Mouse (Mus musculus): Measurements from ENCODE around the gene Mybphl. TPM values are rescaled to one million over a fixed set of nuclear protein-coding genes. Genes with fewer than 3 reads are reported as not detected.

Gene Mybphl
- total and polyA plus RNA-seq, 2 experiments from 2014 or later, result 0.11 TPM; not detected in 1

DNA sequence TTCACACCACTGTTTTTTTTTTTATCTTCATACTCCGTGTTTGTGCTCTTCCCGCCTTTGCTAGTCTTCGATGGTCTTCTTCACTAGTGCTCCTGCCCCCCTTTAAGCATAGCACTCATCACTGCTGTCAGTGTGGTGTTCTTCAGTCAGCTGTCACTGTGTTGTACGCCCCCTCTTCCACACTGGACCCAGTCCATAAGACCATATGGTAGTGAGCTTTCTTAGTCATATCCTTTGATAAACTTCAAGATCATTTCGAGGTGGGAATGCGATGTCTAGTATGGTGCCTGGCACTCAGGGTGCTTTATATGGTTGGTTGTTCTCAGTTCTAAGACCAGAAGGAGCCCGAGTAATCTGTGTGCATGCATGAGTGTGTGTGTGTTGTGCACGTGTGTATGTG, 37.4 kb upstream of the Mybphl start:
- peaks cover 14% of the 10 kb centered on the region for H3K36me3 ChIP-seq (ENCODE audit: insufficient read depth, low read length)
- no peak for ATAC-seq
- H3K4me1 ChIP-seq (ENCODE audit: insufficient read depth, low read length), result no peaks in the 10 kb centered on the region
- H3K4me3 ChIP-seq (ENCODE audit: low read length), result no peak overlapping the region
- H3K9ac ChIP-seq (replicated peaks; ENCODE audit: low read length), result no peak overlapping the region
- 78% methylated on average over 8 of the region's 8 CpGs for WGBS
- H3K27ac ChIP-seq, result no peak overlapping the region
- H3K27me3 ChIP-seq (ENCODE audit: insufficient read depth, low read length), result no peaks in the 10 kb centered on the region
- H3K9me3 ChIP-seq (ENCODE audit: low read length), result no peaks in the 10 kb centered on the region
- TF ChIP-seq CTCF (IDR thresholded peaks at IDR 0.05; ENCODE audit: low read depth), result no peak
- no peak for DNase-seq (ENCODE audit: low spot score)
- H3K4me2 ChIP-seq (ENCODE audit: low read depth, low read length), result no peak overlapping the region

- no peak for TF ChIP-seq CTCF (IDR thresholded peaks at IDR 0.05; ENCODE audit: low read depth)
- no peak overlapping the region for H3K4me3 ChIP-seq (ENCODE audit: low read length)
- DNase-seq (ENCODE audit: low spot score), result peak; percentile 46
- H3K9me3 ChIP-seq (ENCODE audit: low read length), result no peaks in the 10 kb centered on the region
- 43% methylated on average over 3 of the region's 3 CpGs for WGBS
- H3K27ac ChIP-seq, result peak overlapping the region; percentile 46
- no peak overlapping the region for H3K4me2 ChIP-seq (ENCODE audit: low read depth, low read length)
- H3K4me1 ChIP-seq (ENCODE audit: insufficient read depth, low read length), result no peaks in the 10 kb centered on the region
- peaks cover 19% of the 10 kb centered on the region for H3K36me3 ChIP-seq (ENCODE audit: insufficient read depth, low read length)
- ATAC-seq, result peak; percentile 63
- no peak overlapping the region for H3K9ac ChIP-seq (replicated peaks; ENCODE audit: low read length)
- no peaks in the 10 kb centered on the region for H3K27me3 ChIP-seq (ENCODE audit: insufficient read depth, low read length)
Observed at GRCm38 (mm10) chr3:108327916-108328315, 36.8 kb upstream of the Mybphl start.

- peak overlapping the region; percentile 46 for H3K27ac ChIP-seq
- no peaks in the 10 kb centered on the region for H3K9me3 ChIP-seq (ENCODE audit: low read length)
- peaks cover 19% of the 10 kb centered on the region for H3K36me3 ChIP-seq (ENCODE audit: insufficient read depth, low read length)
- TF ChIP-seq CTCF (IDR thresholded peaks at IDR 0.05; ENCODE audit: low read depth), result peak; percentile 24; the same call in 1 of the 2 replicates
- ATAC-seq (peak; percentile 89), DNase-seq (ENCODE audit: low spot score) (peak; percentile 77)
- no peak overlapping the region for H3K4me2 ChIP-seq (ENCODE audit: low read depth, low read length)
- no peak overlapping the region for H3K4me3 ChIP-seq (ENCODE audit: low read length)
- H3K4me1 ChIP-seq (ENCODE audit: insufficient read depth, low read length), result no peaks in the 10 kb centered on the region
- no peak overlapping the region for H3K9ac ChIP-seq (replicated peaks; ENCODE audit: low read length)
- no peaks in the 10 kb centered on the region for H3K27me3 ChIP-seq (ENCODE audit: insufficient read depth, low read length)
- 25% methylated on average over 9 of the region's 9 CpGs for WGBS
Observed at GRCm38 (mm10) chr3:108328441-108328841, 36.3 kb upstream of the Mybphl start.

GRCm38 (mm10) chr3:108330812-108331211, 33.9 kb upstream of the Mybphl start:
- no peak for TF ChIP-seq CTCF (IDR thresholded peaks at IDR 0.05; ENCODE audit: low read depth)
- ATAC-seq (no peak), DNase-seq (ENCODE audit: low spot score) (no peak)
- no peak overlapping the region for H3K9ac ChIP-seq (replicated peaks; ENCODE audit: low read length)
- peaks cover 30% of the 10 kb centered on the region for H3K36me3 ChIP-seq (ENCODE audit: insufficient read depth, low read length)
- no peak overlapping the region for H3K4me3 ChIP-seq (ENCODE audit: low read length)
- no peak overlapping the region for H3K27ac ChIP-seq
- WGBS, result 93% methylated on average over 6 of the region's 6 CpGs
- no peaks in the 10 kb centered on the region for H3K9me3 ChIP-seq (ENCODE audit: low read length)
- no peak overlapping the region for H3K4me2 ChIP-seq (ENCODE audit: low read depth, low read length)
- no peaks in the 10 kb centered on the region for H3K4me1 ChIP-seq (ENCODE audit: insufficient read depth, low read length)
- H3K27me3 ChIP-seq (ENCODE audit: insufficient read depth, low read length), result no peaks in the 10 kb centered on the region

GRCm38 (mm10) chr3:108336878-108337277, 27.8 kb upstream of the Mybphl start:
- Histone ChIP-seq H3K36me3 (ENCODE audit: insufficient read depth, low read length) (peaks cover 55% of the 10 kb centered on the region), H3K9ac (replicated peaks; ENCODE audit: low read length) (no peak overlapping the region), H3K27me3 (ENCODE audit: insufficient read depth, low read length) (no peaks in the 10 kb centered on the region), H3K27ac (no peak overlapping the region), H3K4me2 (ENCODE audit: low read depth, low read length) (no peak overlapping the region), H3K9me3 (ENCODE audit: low read length) (no peaks in the 10 kb centered on the region), H3K4me1 (ENCODE audit: insufficient read depth, low read length) (no peaks in the 10 kb centered on the region), H3K4me3 (ENCODE audit: low read length) (no peak overlapping the region)
- TF ChIP-seq CTCF (IDR thresholded peaks at IDR 0.05; ENCODE audit: low read depth), result no peak
- ATAC-seq (no peak), DNase-seq (ENCODE audit: low spot score) (no peak)
- 95% methylated on average over 5 of the region's 5 CpGs for WGBS

DNA sequence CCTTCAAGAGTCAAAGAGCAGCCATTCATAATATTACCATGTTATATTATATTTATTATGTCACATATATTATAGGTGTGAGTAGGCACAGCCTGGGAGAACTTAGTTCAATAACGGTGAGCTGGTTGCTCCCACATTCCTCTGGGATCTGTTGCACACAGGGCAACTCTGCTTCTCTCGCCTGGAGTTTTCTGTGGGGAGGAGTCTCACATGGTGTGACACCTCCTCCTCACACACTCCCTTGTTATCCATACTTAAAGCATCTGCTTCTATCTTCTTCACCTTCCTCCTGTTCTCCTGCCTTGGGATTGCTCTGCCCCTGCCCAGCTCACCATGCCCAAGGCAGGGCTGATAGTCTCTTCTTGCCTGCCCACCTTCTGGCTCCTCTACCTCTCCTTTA, 23.7 kb upstream of the Mybphl start:
- WGBS, result 82% methylated on average over 2 of the region's 2 CpGs
- Histone ChIP-seq H3K27ac (no peak overlapping the region), H3K4me3 (ENCODE audit: low read length) (no peak overlapping the region), H3K4me2 (ENCODE audit: low read depth, low read length) (no peak overlapping the region), H3K9ac (replicated peaks; ENCODE audit: low read length) (no peak overlapping the region), H3K36me3 (ENCODE audit: insufficient read depth, low read length) (peaks cover 58% of the 10 kb centered on the region), H3K9me3 (ENCODE audit: low read length) (no peaks in the 10 kb centered on the region), H3K4me1 (ENCODE audit: insufficient read depth, low read length) (no peaks in the 10 kb centered on the region), H3K27me3 (ENCODE audit: insufficient read depth, low read length) (no peaks in the 10 kb centered on the region)
- no peak for DNase-seq (ENCODE audit: low spot score)
- ATAC-seq, result no peak
- no peak for TF ChIP-seq CTCF (IDR thresholded peaks at IDR 0.05; ENCODE audit: low read depth)

- WGBS, result 78% methylated on average over 7 of the region's 7 CpGs
- H3K36me3 ChIP-seq (ENCODE audit: insufficient read depth, low read length), result peaks cover 69% of the 10 kb centered on the region
- no peaks in the 10 kb centered on the region for H3K9me3 ChIP-seq (ENCODE audit: low read length)
- no peak for DNase-seq (ENCODE audit: low spot score)
- no peak overlapping the region for H3K27ac ChIP-seq
- H3K4me1 ChIP-seq (ENCODE audit: insufficient read depth, low read length), result no peaks in the 10 kb centered on the region
- ATAC-seq, result no peak
- H3K4me3 ChIP-seq (ENCODE audit: low read length), result no peak overlapping the region
- H3K9ac ChIP-seq (replicated peaks; ENCODE audit: low read length), result no peak overlapping the region
- no peak for TF ChIP-seq CTCF (IDR thresholded peaks at IDR 0.05; ENCODE audit: low read depth)
- H3K4me2 ChIP-seq (ENCODE audit: low read depth, low read length), result no peak overlapping the region
- no peaks in the 10 kb centered on the region for H3K27me3 ChIP-seq (ENCODE audit: insufficient read depth, low read length)
Observed at GRCm38 (mm10) chr3:108342185-108342584, 22.5 kb upstream of the Mybphl start.

Data from hindbrain, postnatal 0 days (tissue).